Mouse (Mus musculus) inflammation-experienced regulatory T-cells, adult 6 months (primary cell): Measurements from ENCODE around the gene Fblim1. TPM values are rescaled to one million over a fixed set of nuclear protein-coding genes. Genes with fewer than 3 reads are reported as not detected.
"Not testable (repeated sequence)": the region's sequence is repeated elsewhere in the genome, so short reads cannot be mapped to it uniquely, and the experiment has no call there.

Experiments used
- ATAC-seq: one replicate; pipeline ENCODE4 v1.8.0; 2017
- polyA plus RNA-seq, 3 experiments: library from polyadenylated mRNA; unstranded; fragments of 100-300 nt; shearing (Covaris generic); gene quantifications; one replicate each; pipeline ENCODE4 v1.2.1; 2017

The Fblim1 gene
- polyA plus RNA-seq, 3 experiments from 2014 or later = 0.43 TPM; not detected in 2

- no peak for ATAC-seq
Observed at GRCm38 (mm10) chr4:141564660-141565059, 41.2 kb downstream of the Fblim1 start.

GRCm38 (mm10) chr4:141564209-141564608 is 41.7 kb downstream of the Fblim1 start:
- ATAC-seq = no peak

GRCm38 (mm10) chr4:141562281-141562680 is 43.6 kb downstream of the Fblim1 start:
- no peak for ATAC-seq

GRCm38 (mm10) chr4:141561331-141561919 is 44.5 kb downstream of the Fblim1 start:
- ATAC-seq = not testable (repeated sequence)

- ATAC-seq = peak; percentile 57
Observed at GRCm38 (mm10) chr4:141559898-141560263, 46.0 kb downstream of the Fblim1 start.

GRCm38 (mm10) chr4:141559131-141559897 is 46.6 kb downstream of the Fblim1 start:
- peak; percentile 86 for ATAC-seq

GRCm38 (mm10) chr4:141558658-141559057 is 47.2 kb downstream of the Fblim1 start:
- peak; percentile 20 for ATAC-seq

- not testable (repeated sequence) for ATAC-seq
Observed at GRCm38 (mm10) chr4:141556163-141556562, 49.7 kb downstream of the Fblim1 start.

- ATAC-seq = not testable (repeated sequence)
Observed at GRCm38 (mm10) chr4:141554255-141554865, 51.5 kb downstream of the Fblim1 start.

- peak; percentile 94 for ATAC-seq
Observed at GRCm38 (mm10) chr4:141552484-141552883, 53.4 kb downstream of the Fblim1 start.

- no peak for ATAC-seq
Observed at GRCm38 (mm10) chr4:141547299-141547698, 58.6 kb downstream of the Fblim1 start.

- peak; percentile 73 for ATAC-seq
Observed at GRCm38 (mm10) chr4:141546334-141547200, 59.3 kb downstream of the Fblim1 start.

- ATAC-seq = peak; percentile 75
Observed at GRCm38 (mm10) chr4:141545743-141546333, 60.1 kb downstream of the Fblim1 start.

- no peak for ATAC-seq
Observed at GRCm38 (mm10) chr4:141545071-141545742, 60.7 kb downstream of the Fblim1 start.

GRCm38 (mm10) chr4:141544536-141544935 is 61.4 kb downstream of the Fblim1 start:
- ATAC-seq = no peak

- ATAC-seq = no peak
Observed at GRCm38 (mm10) chr4:141543593-141543992, 62.3 kb downstream of the Fblim1 start.

- ATAC-seq = no peak
Observed at GRCm38 (mm10) chr4:141541851-141542250, 64.0 kb downstream of the Fblim1 start.

GRCm38 (mm10) chr4:141540844-141541243 is 65.1 kb downstream of the Fblim1 start:
- ATAC-seq = no peak

- no peak for ATAC-seq
Observed at GRCm38 (mm10) chr4:141539213-141539767, 66.6 kb downstream of the Fblim1 start.

GRCm38 (mm10) chr4:141538408-141539212 is 67.3 kb downstream of the Fblim1 start, which contains the start of gene Spen:
Gene Spen, minus strand, starts transcription at chr4:141538597.
- ATAC-seq = peak; percentile 69
